Mouse (Mus musculus) T-helper 2 cell (primary cell): ENCODE results near the gene Grm8.

Source experiments
- in situ Hi-C: fragments of 300-600 bp; cut with MboI, MseI; formaldehyde crosslinking; loops from one replicate; pipeline ENCODE4 v1.15.1; 2025; ENCODE audit warnings: high pct_unique_total_duplicates

Grm8 gene

GRCm38 (mm10) chr6:28135001-28135401 is at the start of gene Grm8:
TSS of gene Grm8 (minus strand) at chr6:28135178.
- in situ Hi-C loops, result loop anchor here (25.0 kb wide), 1 partner anchor 473 kb away; no protein-coding TSS in a partner anchor

- in situ Hi-C loops, result no loop called here
Measured at GRCm38 (mm10) chr6:28169851-28170539, 35.0 kb upstream of the Grm8 start.

- in situ Hi-C loops, result no loop called here
Measured at GRCm38 (mm10) chr6:28160399-28160798, 25.4 kb upstream of the Grm8 start.

- in situ Hi-C loops, result loop anchor here (10.0 to 25.0 kb wide), 2 partner anchors 398 to 484 kb away; no protein-coding TSS in a partner anchor
Measured at GRCm38 (mm10) chr6:28146445-28146844, 11.5 kb upstream of the Grm8 start.

GRCm38 (mm10) chr6:28142332-28142731 is 7.4 kb upstream of the Grm8 start:
- in situ Hi-C loops, result loop anchor here (10.0 to 25.0 kb wide), 2 partner anchors 402 to 480 kb away; no protein-coding TSS in a partner anchor

- in situ Hi-C loops, result loop anchor here (25.0 kb wide), 1 partner anchor 473 kb away; no protein-coding TSS in a partner anchor
Measured at GRCm38 (mm10) chr6:28135411-28136233, 644 bp upstream of the Grm8 start.

- in situ Hi-C loops, result loop anchor here (25.0 kb wide), 1 partner anchor 472 kb away; no protein-coding TSS in a partner anchor
Measured at GRCm38 (mm10) chr6:28134251-28134801, 652 bp downstream of the Grm8 start.

GRCm38 (mm10) chr6:28133206-28134063 is 1.5 kb downstream of the Grm8 start:
- in situ Hi-C loops, result loop anchor here (25.0 kb wide), 1 partner anchor 471 kb away; no protein-coding TSS in a partner anchor

GRCm38 (mm10) chr6:28132056-28132455 is 2.9 kb downstream of the Grm8 start:
- in situ Hi-C loops, result loop anchor here (25.0 kb wide), 1 partner anchor 470 kb away; no protein-coding TSS in a partner anchor

- in situ Hi-C loops, result loop anchor here (25.0 kb wide), 1 partner anchor 467 kb away; no protein-coding TSS in a partner anchor
Measured at GRCm38 (mm10) chr6:28128871-28129270, 6.1 kb downstream of the Grm8 start.

- in situ Hi-C loops, result no loop called here
Measured at GRCm38 (mm10) chr6:28115519-28115918, 19.5 kb downstream of the Grm8 start.

- in situ Hi-C loops, result no loop called here
Measured at GRCm38 (mm10) chr6:28114916-28115315, 20.1 kb downstream of the Grm8 start.

- in situ Hi-C loops, result no loop called here
Measured at GRCm38 (mm10) chr6:28111551-28111950, 23.4 kb downstream of the Grm8 start.

GRCm38 (mm10) chr6:28102608-28103316 is 32.2 kb downstream of the Grm8 start:
- in situ Hi-C loops, result no loop called here

- in situ Hi-C loops, result no loop called here
Measured at GRCm38 (mm10) chr6:28100001-28100400, 35.0 kb downstream of the Grm8 start.

GRCm38 (mm10) chr6:28092511-28092910 is 42.5 kb downstream of the Grm8 start:
- in situ Hi-C loops, result no loop called here

- in situ Hi-C loops, result no loop called here
Measured at GRCm38 (mm10) chr6:28091836-28092235, 43.1 kb downstream of the Grm8 start.

GRCm38 (mm10) chr6:28090981-28091380 is 44.0 kb downstream of the Grm8 start:
- in situ Hi-C loops, result no loop called here

- in situ Hi-C loops, result no loop called here
Measured at GRCm38 (mm10) chr6:28075534-28075933, 59.4 kb downstream of the Grm8 start.

- in situ Hi-C loops, result no loop called here
Measured at GRCm38 (mm10) chr6:28074470-28074869, 60.5 kb downstream of the Grm8 start.
